Mouse (Mus musculus) CH12.LX (cell line): ENCODE measurements around the gene Fcer2a. TPM values are rescaled to one million over a fixed set of nuclear protein-coding genes. Genes with fewer than 3 reads are reported as not detected.

Source experiments
- DNase-seq: peaks from one replicate; pipeline ENCODE4 v3.0.0-alpha.2; 2013; ENCODE audit errors: extremely low read depth
- H3K27ac ChIP-seq: 2 replicates; pipeline ENCODE4 v1.5.1; 2012; ENCODE audit warnings: low read depth, mild to moderate bottlenecking, control low read depth, moderate library complexity; ENCODE audit not compliant: insufficient read depth
- H3K27me3 ChIP-seq: replicated peaks from 2 replicates; pipeline ENCODE3; 2012; ENCODE audit warnings: inconsistent platforms
- H3K36me3 ChIP-seq, 2 experiments: replicated peaks in 1 of 2; 2 replicates each; pipeline versions ENCODE3 to v1.6.1; 2012; ENCODE audit warnings: inconsistent platforms in 1 of 2, low read length in 1 of 2, mild to moderate bottlenecking in 1 of 2, mixed read lengths in 1 of 2, moderate library complexity in 1 of 2; ENCODE audit not compliant: control insufficient read depth in 1 of 2, insufficient read depth in 1 of 2
- H3K4me1 ChIP-seq, 2 experiments: 2 replicates each; pipeline ENCODE4 v1.6.1; 2012; ENCODE audit warnings: inconsistent platforms in 1 of 2, moderate library complexity in 1 of 2; ENCODE audit not compliant: insufficient read depth in 2 of 2, control insufficient read depth in 1 of 2
- H3K4me2 ChIP-seq: 2 replicates; pipeline ENCODE4 v1.6.1; 2012; ENCODE audit warnings: low read depth, mild to moderate bottlenecking, control low read depth; ENCODE audit not compliant: poor library complexity, insufficient read depth, severe bottlenecking
- H3K4me3 ChIP-seq, 3 experiments: fragments of 150-350 bp in 1 of 3; sonication (generic) in 1 of 3; replicated peaks in 1 of 3; 2 replicates each; pipeline versions ENCODE3 to v1.5.1; 2011 to 2012; ENCODE audit warnings: low read depth in 2 of 3, low read length in 2 of 3, mild to moderate bottlenecking in 2 of 3, moderate library complexity in 2 of 3, control low read depth in 1 of 3, improper control_type of control experiment in 1 of 3, inconsistent platforms in 1 of 3, mixed read lengths in 1 of 3; ENCODE audit not compliant: poor library complexity in 1 of 3
- H3K79me2 ChIP-seq: replicated peaks from 2 replicates; pipeline ENCODE4 v1.6.1; 2012; ENCODE audit warnings: mild to moderate bottlenecking, moderate library complexity; ENCODE audit not compliant: control insufficient read depth, poor library complexity, insufficient read depth, severe bottlenecking; ENCODE audit errors: extremely low read depth
- H3K9ac ChIP-seq: 2 replicates; pipeline ENCODE4 v1.6.1; 2012; ENCODE audit warnings: low read depth, mild to moderate bottlenecking, control low read depth, moderate library complexity; ENCODE audit not compliant: insufficient read depth
- H3K9me3 ChIP-seq: replicated peaks from 2 replicates; pipeline ENCODE3; 2012; ENCODE audit warnings: low read length, inconsistent platforms, mixed read lengths
- BHLHE40 ChIP-seq: IDR thresholded peaks from 2 replicates; pipeline ENCODE4 v1.6.1; 2011; ENCODE audit warnings: mild to moderate bottlenecking, low read depth, low read length, improper control_type of control experiment
- CHD2 ChIP-seq: IDR thresholded peaks from 2 replicates; pipeline ENCODE4 v1.6.1; 2011; ENCODE audit warnings: low read length, improper control_type of control experiment
- CTCF ChIP-seq, 2 experiments: IDR thresholded peaks in 1 of 2; conservative IDR thresholded peaks in 1 of 2; 2 replicates each; pipeline ENCODE4 v1.5.1; 2011 to 2012; ENCODE audit warnings: low read depth in 2 of 2, low read length in 2 of 2, improper control_type of control experiment in 1 of 2, inconsistent platforms in 1 of 2, mild to moderate bottlenecking in 1 of 2, moderate library complexity in 1 of 2
- E2F4 ChIP-seq: IDR thresholded peaks from 2 replicates; pipeline ENCODE4 v1.6.1; 2011; ENCODE audit warnings: low read depth, low read length, improper control_type of control experiment; ENCODE audit not compliant: insufficient replicate concordance
- EP300 ChIP-seq: IDR thresholded peaks from 2 replicates; pipeline ENCODE4 v1.6.1; 2011; ENCODE audit warnings: low read length, improper control_type of control experiment
- ETS1 ChIP-seq: conservative IDR thresholded peaks from 2 replicates; pipeline ENCODE4 v1.6.1; 2012; ENCODE audit warnings: low read depth, mild to moderate bottlenecking, inconsistent platforms, low read length, improper control_type of control experiment, moderate library complexity
- HCFC1 ChIP-seq: IDR thresholded peaks from 2 replicates; pipeline ENCODE4 v1.6.1; 2012; ENCODE audit warnings: low read depth, mild to moderate bottlenecking, inconsistent platforms, low read length, improper control_type of control experiment
- IRF4 ChIP-seq: IDR thresholded peaks from 2 replicates; pipeline ENCODE4 v1.6.1; 2014; ENCODE audit warnings: low read depth, mild to moderate bottlenecking, inconsistent platforms, low read length, improper control_type of control experiment
- JUN ChIP-seq: IDR thresholded peaks from 2 replicates; pipeline ENCODE4 v1.6.1; 2011; ENCODE audit warnings: low read depth, mild to moderate bottlenecking, low read length, improper control_type of control experiment, moderate library complexity; ENCODE audit not compliant: insufficient read depth
- MAFK ChIP-seq: IDR thresholded peaks from 2 replicates; pipeline ENCODE4 v1.6.1; 2011; ENCODE audit warnings: low read length, improper control_type of control experiment; ENCODE audit not compliant: insufficient replicate concordance
- MEF2A ChIP-seq: IDR thresholded peaks from 2 replicates; pipeline ENCODE4 v1.6.1; 2014; ENCODE audit warnings: low read depth, mild to moderate bottlenecking, inconsistent platforms, low read length, improper control_type of control experiment, borderline replicate concordance
- MXI1 ChIP-seq: IDR thresholded peaks from 2 replicates; pipeline ENCODE4 v1.6.1; 2011; ENCODE audit warnings: mild to moderate bottlenecking, low read depth, low read length, improper control_type of control experiment
- MYC ChIP-seq: IDR thresholded peaks from 2 replicates; pipeline ENCODE4 v1.6.1; 2011; ENCODE audit warnings: low read depth, mild to moderate bottlenecking, improper control_type of control experiment, low read length
- NELFE ChIP-seq: IDR thresholded peaks from 2 replicates; pipeline ENCODE4 v1.6.1; 2011; ENCODE audit warnings: low read depth, low read length, improper control_type of control experiment
- POLR2A ChIP-seq: IDR thresholded peaks from 2 replicates; pipeline ENCODE4 v1.6.1; 2011; ENCODE audit warnings: low read depth, mild to moderate bottlenecking, improper control_type of control experiment, low read length
- RAD21 ChIP-seq: IDR thresholded peaks from 2 replicates; pipeline ENCODE4 v1.6.1; 2011; ENCODE audit warnings: low read depth, mild to moderate bottlenecking, low read length, improper control_type of control experiment, moderate library complexity
- RCOR1 ChIP-seq: conservative IDR thresholded peaks from 2 replicates; pipeline ENCODE4 v1.6.1; 2012; ENCODE audit warnings: low read depth, mild to moderate bottlenecking, inconsistent platforms, low read length, improper control_type of control experiment
- SMC3 ChIP-seq: IDR thresholded peaks from 2 replicates; pipeline ENCODE4 v1.6.1; 2011; ENCODE audit warnings: low read depth, low read length, improper control_type of control experiment
- TCF12 ChIP-seq: IDR thresholded peaks from 2 replicates; pipeline ENCODE4 v1.6.1; 2014; ENCODE audit warnings: low read depth, mild to moderate bottlenecking, inconsistent platforms, low read length, improper control_type of control experiment
- USF1 ChIP-seq: IDR thresholded peaks from 2 replicates; pipeline ENCODE4 v1.6.1; 2014; ENCODE audit warnings: low read depth, mild to moderate bottlenecking, inconsistent platforms, low read length, improper control_type of control experiment
- ZKSCAN1 ChIP-seq: IDR thresholded peaks from 2 replicates; pipeline ENCODE4 v1.6.1; 2012; ENCODE audit warnings: low read depth, inconsistent platforms, low read length, improper control_type of control experiment, borderline replicate concordance
- ZMIZ1 ChIP-seq: IDR thresholded peaks from 2 replicates; pipeline ENCODE4 v1.6.1; 2012; ENCODE audit warnings: low read depth, mild to moderate bottlenecking, inconsistent platforms, low read length, improper control_type of control experiment
- dilution Hi-C: fragments of 300-500 bp; cut with MboI; formaldehyde crosslinking; loops from 2 replicates; pipeline ENCODE4 v1.14.3; 2020; ENCODE audit warnings: low sequenced_read_pairs; ENCODE audit not compliant: extremely low pct_unique_long_range_greater_than_20kb, extremely low pct_ligation_motif_present
- in situ Hi-C: fragments of 300-500 bp; cut with MboI; formaldehyde crosslinking; loops from 3 replicates; pipeline ENCODE4 v1.14.3; 2019; ENCODE audit warnings: low sequenced_read_pairs, low pct_ligation_motif_present, low pct_unique_long_range_greater_than_20kb, mixed read lengths
- polyA plus RNA-seq: library from polyadenylated mRNA; unstranded; fragments of >175 nt; gene quantifications from 2 replicates; pipeline ENCODE4 v1.2.1, GENCODE M21; 2012; ENCODE audit warnings: low read depth; ENCODE audit not compliant: insufficient read length
- total RNA-seq, 2 experiments: library from RNA; depleted of rRNA; stranded (reverse); fragments of 300-350 nt in 1 of 2; fragments of >200 nt in 1 of 2; gene quantifications; 2 replicates each; pipeline ENCODE4 v1.2.3; 2012 to 2014

The Fcer2a gene
- total and polyA plus RNA-seq, 3 experiments: 1.5 to 15.6 (median 3.7) TPM

DNA sequence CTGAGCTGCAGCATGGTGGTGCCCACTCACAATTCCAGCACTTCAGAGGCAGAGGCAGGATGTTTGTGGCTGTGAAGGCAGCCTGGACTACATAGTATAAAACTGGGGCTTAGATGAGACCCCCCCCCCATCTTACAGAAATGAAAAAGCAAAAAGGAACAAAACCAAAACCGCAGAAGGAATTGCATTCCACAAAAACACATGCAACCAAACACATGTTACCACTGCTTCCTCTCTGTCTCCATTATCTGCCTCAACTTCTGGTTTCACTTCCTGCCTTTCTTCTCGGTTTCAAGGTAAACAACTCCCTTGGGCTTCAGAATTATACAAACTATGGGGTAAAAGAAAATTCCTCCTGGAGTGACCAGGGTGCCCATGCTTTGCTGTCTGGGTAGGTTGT, 17.7 kb upstream of the Fcer2a start:
- in situ Hi-C loops (loop anchor here (10.0 to 25.0 kb wide), 3 partner anchors 243 to 651 kb away; partner anchors contain the start of genes Cd209c and Cd209g), dilution Hi-C loops (no loop called here)
- TF ChIP-seq TCF12: peak; percentile 76
- peak; percentile 96 for TF ChIP-seq EP300
- 0 out of 2 replicates have a peak, but pooled peaks have one; percentile 45 for TF ChIP-seq RCOR1
- no peak for TF ChIP-seq POLR2A
- TF ChIP-seq HCFC1: no peak
- TF ChIP-seq CHD2: no peak
- TF ChIP-seq NELFE: no peak
- no peak for TF ChIP-seq ZMIZ1
- no peak for TF ChIP-seq MXI1
- no peak for TF ChIP-seq USF1
- peak; percentile 83 for TF ChIP-seq BHLHE40
- TF ChIP-seq ZKSCAN1: no peak
- TF ChIP-seq E2F4: no peak
- TF ChIP-seq ETS1: peak; percentile 53
- TF ChIP-seq MYC: peak; percentile 55; the same call in 1 of the 2 replicates
- TF ChIP-seq MEF2A: peak; percentile 26; the same call in 1 of the 2 replicates
- TF ChIP-seq CTCF (conservative IDR thresholded peaks at IDR 0.05 in 1 of 2, IDR thresholded peaks at IDR 0.05 in 1 of 2; ENCODE audit: low read depth in 2 of 2, low read length in 2 of 2): no peak
- no peak for TF ChIP-seq SMC3
- TF ChIP-seq MAFK: peak; percentile 69
- peak; percentile 88 for TF ChIP-seq IRF4
- TF ChIP-seq JUN: 0 out of 2 replicates have a peak, but pooled peaks have one; percentile 7
- no peak for TF ChIP-seq RAD21
- H3K4me2 ChIP-seq: peak overlapping the region; percentile 62; the same call in 1 of the 2 replicates
- no peak overlapping the region for H3K27ac ChIP-seq
- peak; percentile 40 for DNase-seq
- H3K9me3 ChIP-seq: no peaks in the 10 kb centered on the region
- H3K4me3 ChIP-seq: no peak overlapping the region
- no peak overlapping the region for H3K9ac ChIP-seq
- H3K79me2 ChIP-seq: no peaks in the 10 kb centered on the region
- peaks cover 11 to 31% of the 10 kb centered on the region in 2 experiments for H3K4me1 ChIP-seq
- no peaks in the 10 kb centered on the region for H3K36me3 ChIP-seq
- peaks cover 41% of the 10 kb centered on the region for H3K27me3 ChIP-seq
